Mouse (Mus musculus): ENCODE measurements around the gene Gm11034. TPM values are rescaled to one million over a fixed set of nuclear protein-coding genes. Genes with fewer than 3 reads are reported as not detected.

Gene Gm11034
- polyA plus RNA-seq, 1 experiment from 2014 or later: not detected

DNA sequence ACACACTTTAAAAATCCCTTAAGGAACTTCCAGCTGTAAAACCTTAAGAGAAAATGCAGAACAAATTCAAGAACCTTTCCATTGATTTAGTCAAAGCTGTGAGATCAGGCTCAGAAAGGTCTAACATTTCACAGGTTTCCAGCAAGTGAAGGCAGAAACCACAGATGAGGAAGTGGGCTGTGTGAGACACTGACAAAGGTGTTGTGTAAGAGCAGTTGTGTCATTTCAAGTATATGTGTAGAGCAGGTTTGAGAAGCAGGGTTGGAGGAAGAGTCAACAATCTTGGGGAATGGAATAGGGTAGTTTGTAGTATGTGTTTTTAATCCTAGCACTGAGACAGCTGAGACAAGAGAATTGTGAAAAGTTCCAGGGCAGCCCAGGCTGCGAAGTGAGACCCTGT lies 2.4 kb upstream of the Gm11034 start:
- ATAC-seq: no peak
- Histone ChIP-seq H3K4me1 (replicated peaks; ENCODE audit: control insufficient read depth, insufficient read depth, low read length) (peaks cover 8% of the 10 kb centered on the region), H3K4me3 (replicated peaks; ENCODE audit: low read length) (no peak overlapping the region), H3K9me3 (ENCODE audit: control insufficient read depth, low read length) (no peaks in the 10 kb centered on the region), H3K27ac (ENCODE audit: low read length) (no peak overlapping the region), H3K9ac (replicated peaks; ENCODE audit: low read depth, low read length) (no peak overlapping the region), H3K27me3 (replicated peaks; ENCODE audit: control insufficient read depth, insufficient read depth, low read length) (no peaks in the 10 kb centered on the region), H3K4me2 (ENCODE audit: low read length) (no peak overlapping the region), H3K36me3 (ENCODE audit: control insufficient read depth, insufficient read depth) (no peaks in the 10 kb centered on the region)
- WGBS: 38% methylated on average over 1 of the region's 1 CpGs

DNA sequence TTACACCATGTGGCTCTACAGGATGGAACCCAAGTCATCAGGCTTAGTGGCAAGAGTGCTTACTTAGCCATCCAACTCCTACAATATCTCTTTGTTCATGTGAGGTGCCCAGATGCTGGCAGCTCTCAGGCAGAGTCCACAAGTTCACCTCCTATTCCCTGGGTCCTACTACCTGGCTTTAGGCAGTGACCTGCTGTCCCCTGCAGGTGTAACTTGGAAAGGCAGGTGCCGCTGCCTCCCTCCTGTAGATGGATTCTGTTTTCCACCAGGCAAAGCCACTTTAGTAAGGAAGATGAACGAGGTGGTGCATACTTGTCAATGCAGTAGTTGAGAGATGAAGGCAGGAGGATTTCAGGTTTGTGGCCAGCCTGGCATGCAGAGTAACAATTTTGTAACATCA lies 1.6 kb upstream of the Gm11034 start:
- Histone ChIP-seq H3K4me2 (ENCODE audit: low read length) (no peak overlapping the region), H3K27ac (ENCODE audit: low read length) (no peak overlapping the region), H3K9me3 (ENCODE audit: control insufficient read depth, low read length) (no peaks in the 10 kb centered on the region), H3K4me3 (replicated peaks; ENCODE audit: low read length) (no peak overlapping the region), H3K4me1 (replicated peaks; ENCODE audit: control insufficient read depth, insufficient read depth, low read length) (no peaks in the 10 kb centered on the region), H3K36me3 (ENCODE audit: control insufficient read depth, insufficient read depth) (no peaks in the 10 kb centered on the region), H3K27me3 (replicated peaks; ENCODE audit: control insufficient read depth, insufficient read depth, low read length) (no peaks in the 10 kb centered on the region), H3K9ac (replicated peaks; ENCODE audit: low read depth, low read length) (no peak overlapping the region)
- WGBS: 43% methylated on average over 2 of the region's 2 CpGs
- ATAC-seq: no peak

DNA sequence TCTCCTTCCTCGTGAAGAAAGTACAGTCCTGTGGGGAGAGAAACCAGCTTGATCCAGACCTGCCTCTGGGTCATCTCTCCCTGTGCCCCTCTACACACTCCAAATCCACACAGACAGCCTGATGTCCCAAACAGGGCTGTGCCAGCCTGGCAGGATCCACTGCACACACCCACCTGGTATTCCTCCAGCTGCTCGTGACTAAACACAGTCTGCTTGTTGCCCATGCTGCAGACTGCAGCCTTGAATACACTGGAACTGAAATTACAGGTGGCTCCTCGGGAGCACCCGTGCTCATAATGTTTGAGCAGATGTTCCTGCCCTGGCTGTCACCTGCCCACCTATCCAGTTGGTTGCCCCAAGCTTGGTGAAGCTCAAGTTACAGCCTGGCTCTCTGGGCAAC lies 685 bp downstream of the Gm11034 start, which contains the start of gene Cib3:
Cib3 (minus strand) TSS at position 87 of the 400 bp plus-strand sequence.
- H3K27ac ChIP-seq (ENCODE audit: low read length): no peak within 1 kb of the TSS
- 57% methylated on average over 4 of the region's 4 CpGs for WGBS
- H3K9ac ChIP-seq (replicated peaks; ENCODE audit: low read depth, low read length): no peak within 1 kb of the TSS
- no peaks in the 10 kb centered on the region for H3K27me3 ChIP-seq (replicated peaks; ENCODE audit: control insufficient read depth, insufficient read depth, low read length)
- no peak for ATAC-seq
- H3K9me3 ChIP-seq (ENCODE audit: control insufficient read depth, low read length): no peaks in the 10 kb centered on the region
- H3K4me3 ChIP-seq (replicated peaks; ENCODE audit: low read length): no peak within 1 kb of the TSS
- no peaks in the 10 kb centered on the region for H3K4me1 ChIP-seq (replicated peaks; ENCODE audit: control insufficient read depth, insufficient read depth, low read length)
- no peak within 1 kb of the TSS for H3K4me2 ChIP-seq (ENCODE audit: low read length)
- no peaks in the 10 kb centered on the region for H3K36me3 ChIP-seq (ENCODE audit: control insufficient read depth, insufficient read depth)

DNA sequence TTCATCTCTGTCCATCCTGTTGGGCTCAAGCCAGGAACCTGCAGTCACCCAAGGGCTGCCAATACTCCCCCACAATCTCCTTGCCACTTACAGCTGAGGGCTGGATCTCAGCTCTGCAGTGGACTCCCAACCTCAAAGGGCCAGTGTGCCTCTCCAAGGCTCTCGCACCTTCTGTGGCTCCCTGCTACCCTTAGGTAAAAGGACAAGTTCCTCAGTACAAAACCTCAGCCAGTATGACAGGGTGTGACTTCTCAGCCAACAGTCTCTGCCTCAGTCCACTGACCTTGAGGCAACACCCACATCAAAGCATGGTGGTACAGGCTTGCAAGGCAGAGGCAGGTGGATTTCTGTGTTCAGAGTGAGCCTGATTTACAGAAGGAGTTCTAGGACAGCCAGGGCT lies 1.6 kb downstream of the Gm11034 start:
- H3K4me1 ChIP-seq (replicated peaks; ENCODE audit: control insufficient read depth, insufficient read depth, low read length): no peaks in the 10 kb centered on the region

DNA sequence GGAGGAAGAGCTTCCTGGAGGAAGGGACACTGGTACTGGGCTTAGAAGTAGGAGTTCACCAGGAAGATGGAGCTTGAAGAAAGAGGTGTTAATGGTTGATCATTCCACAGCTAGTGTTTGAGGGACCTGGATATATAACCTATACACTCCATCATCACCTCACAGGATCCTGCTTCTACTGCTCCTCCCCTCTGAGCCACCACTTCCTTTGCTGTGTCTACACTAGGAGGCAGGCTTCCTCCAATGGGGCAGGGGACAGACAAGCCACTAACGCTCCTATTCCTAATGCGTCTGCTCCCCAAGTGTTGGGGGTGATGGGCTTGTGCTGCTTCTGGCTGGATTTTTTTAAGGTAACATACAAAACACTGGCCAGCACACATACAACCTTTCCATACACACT lies 2.7 kb downstream of the Gm11034 start:
- H3K4me1 ChIP-seq (replicated peaks; ENCODE audit: control insufficient read depth, insufficient read depth, low read length): no peaks in the 10 kb centered on the region
- H3K4me2 ChIP-seq (ENCODE audit: low read length): no peak overlapping the region
- no peak overlapping the region for H3K9ac ChIP-seq (replicated peaks; ENCODE audit: low read depth, low read length)
- no peak overlapping the region for H3K27ac ChIP-seq (ENCODE audit: low read length)
- ATAC-seq: no peak
- no peaks in the 10 kb centered on the region for H3K27me3 ChIP-seq (replicated peaks; ENCODE audit: control insufficient read depth, insufficient read depth, low read length)
- H3K9me3 ChIP-seq (ENCODE audit: control insufficient read depth, low read length): no peaks in the 10 kb centered on the region
- WGBS: 54% methylated on average over 2 of the region's 2 CpGs
- H3K4me3 ChIP-seq (replicated peaks; ENCODE audit: low read length): no peak overlapping the region
- no peaks in the 10 kb centered on the region for H3K36me3 ChIP-seq (ENCODE audit: control insufficient read depth, insufficient read depth)

More for the DNA sequence above, 1.6 kb downstream of the Gm11034 start:
- Histone ChIP-seq H3K4me2 (ENCODE audit: low read length) (no peak overlapping the region), H3K27ac (ENCODE audit: low read length) (no peak overlapping the region), H3K9ac (replicated peaks; ENCODE audit: low read depth, low read length) (no peak overlapping the region), H3K9me3 (ENCODE audit: control insufficient read depth, low read length) (no peaks in the 10 kb centered on the region), H3K27me3 (replicated peaks; ENCODE audit: control insufficient read depth, insufficient read depth, low read length) (no peaks in the 10 kb centered on the region), H3K4me3 (replicated peaks; ENCODE audit: low read length) (no peak overlapping the region), H3K36me3 (ENCODE audit: control insufficient read depth, insufficient read depth) (no peaks in the 10 kb centered on the region)
- ATAC-seq: no peak
- WGBS: 87% methylated on average over 1 of the region's 1 CpGs

DNA sequence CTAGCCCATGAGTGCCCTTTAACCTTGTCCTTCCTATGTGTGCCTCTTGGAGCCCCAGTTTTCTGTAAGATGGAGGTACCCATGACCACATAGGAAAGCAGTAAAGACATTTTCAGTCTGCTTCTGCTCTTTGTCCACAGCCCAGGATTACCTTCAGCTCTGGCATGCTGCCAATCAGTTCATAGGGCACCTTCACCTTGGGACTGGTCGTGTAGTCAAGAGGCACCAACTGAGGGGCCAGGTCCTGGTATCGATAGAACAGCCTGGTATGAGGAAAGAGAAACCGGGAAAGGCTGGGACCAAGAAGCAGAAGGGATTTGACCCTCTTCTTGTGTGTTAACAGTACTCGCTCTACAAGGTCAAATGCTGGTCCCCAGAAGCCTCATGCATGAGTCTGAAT lies 3.2 kb downstream of the Gm11034 start:
- H3K4me3 ChIP-seq (replicated peaks; ENCODE audit: low read length): no peak overlapping the region
- no peaks in the 10 kb centered on the region for H3K27me3 ChIP-seq (replicated peaks; ENCODE audit: control insufficient read depth, insufficient read depth, low read length)
- no peaks in the 10 kb centered on the region for H3K36me3 ChIP-seq (ENCODE audit: control insufficient read depth, insufficient read depth)
- H3K4me2 ChIP-seq (ENCODE audit: low read length): no peak overlapping the region
- no peak overlapping the region for H3K27ac ChIP-seq (ENCODE audit: low read length)
- no peak for ATAC-seq
- H3K4me1 ChIP-seq (replicated peaks; ENCODE audit: control insufficient read depth, insufficient read depth, low read length): no peaks in the 10 kb centered on the region
- WGBS: 80% methylated on average over 4 of the region's 4 CpGs
- no peaks in the 10 kb centered on the region for H3K9me3 ChIP-seq (ENCODE audit: control insufficient read depth, low read length)
- H3K9ac ChIP-seq (replicated peaks; ENCODE audit: low read depth, low read length): no peak overlapping the region

DNA sequence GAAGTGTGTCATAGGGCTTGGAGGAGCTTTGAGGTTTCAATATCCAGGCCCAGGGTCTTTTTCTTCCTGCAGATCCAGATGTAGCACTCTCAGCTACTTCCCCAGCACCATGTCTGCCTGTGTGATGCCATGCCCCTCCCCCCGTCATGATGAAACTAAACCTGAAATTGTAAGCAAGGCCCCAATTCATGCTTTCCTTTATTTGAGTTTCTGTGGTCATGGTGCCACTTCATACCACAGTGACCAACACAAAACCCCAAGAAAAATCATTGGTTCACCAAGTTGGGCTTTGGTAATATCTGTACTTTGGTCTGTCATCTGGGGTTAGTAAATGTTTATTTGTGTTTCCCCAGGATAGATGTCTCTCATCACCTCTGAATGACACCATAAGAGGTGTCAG lies 4.9 kb downstream of the Gm11034 start:
- peaks cover 3% of the 10 kb centered on the region for H3K9me3 ChIP-seq (ENCODE audit: control insufficient read depth, low read length)
- H3K4me1 ChIP-seq (replicated peaks; ENCODE audit: control insufficient read depth, insufficient read depth, low read length): no peaks in the 10 kb centered on the region
- no peak for ATAC-seq
- no peaks in the 10 kb centered on the region for H3K36me3 ChIP-seq (ENCODE audit: control insufficient read depth, insufficient read depth)
- H3K4me2 ChIP-seq (ENCODE audit: low read length): no peak overlapping the region
- H3K9ac ChIP-seq (replicated peaks; ENCODE audit: low read depth, low read length): no peak overlapping the region
- H3K27me3 ChIP-seq (replicated peaks; ENCODE audit: control insufficient read depth, insufficient read depth, low read length): no peaks in the 10 kb centered on the region
- no peak overlapping the region for H3K27ac ChIP-seq (ENCODE audit: low read length)
- WGBS: 76% methylated on average over 1 of the region's 1 CpGs
- H3K4me3 ChIP-seq (replicated peaks; ENCODE audit: low read length): no peak overlapping the region

DNA sequence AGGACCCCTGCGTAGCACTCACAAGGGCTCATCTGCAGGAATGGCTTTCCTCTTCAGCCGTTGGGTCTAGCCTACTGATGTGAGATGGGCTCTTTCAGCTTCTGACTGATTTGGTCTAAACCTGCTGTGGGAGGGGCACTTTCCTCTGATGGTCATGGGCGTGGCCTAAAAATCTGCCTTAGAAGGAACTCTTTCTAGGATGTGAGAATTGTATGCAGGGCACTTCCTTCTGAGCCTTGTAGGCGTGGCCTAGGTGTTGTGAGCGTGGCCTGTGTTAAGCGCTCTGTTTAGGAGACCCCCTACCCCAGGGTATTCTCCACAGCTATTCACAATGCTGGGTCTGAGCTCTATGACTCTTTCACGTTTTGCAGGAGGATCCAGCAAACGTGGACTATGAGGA lies 15.4 kb downstream of the Gm11034 start:
- H3K4me2 ChIP-seq (ENCODE audit: low read length): no peak overlapping the region
- no peak overlapping the region for H3K9ac ChIP-seq (replicated peaks; ENCODE audit: low read depth, low read length)
- H3K36me3 ChIP-seq (ENCODE audit: control insufficient read depth, insufficient read depth): no peaks in the 10 kb centered on the region
- no peak overlapping the region for H3K27ac ChIP-seq (ENCODE audit: low read length)
- peaks cover 8% of the 10 kb centered on the region for H3K9me3 ChIP-seq (ENCODE audit: control insufficient read depth, low read length)
- ATAC-seq: no peak
- no peaks in the 10 kb centered on the region for H3K4me1 ChIP-seq (replicated peaks; ENCODE audit: control insufficient read depth, insufficient read depth, low read length)
- WGBS: 68% methylated on average over 8 of the region's 8 CpGs
- H3K4me3 ChIP-seq (replicated peaks; ENCODE audit: low read length): no peak overlapping the region
- H3K27me3 ChIP-seq (replicated peaks; ENCODE audit: control insufficient read depth, insufficient read depth, low read length): no peaks in the 10 kb centered on the region

DNA sequence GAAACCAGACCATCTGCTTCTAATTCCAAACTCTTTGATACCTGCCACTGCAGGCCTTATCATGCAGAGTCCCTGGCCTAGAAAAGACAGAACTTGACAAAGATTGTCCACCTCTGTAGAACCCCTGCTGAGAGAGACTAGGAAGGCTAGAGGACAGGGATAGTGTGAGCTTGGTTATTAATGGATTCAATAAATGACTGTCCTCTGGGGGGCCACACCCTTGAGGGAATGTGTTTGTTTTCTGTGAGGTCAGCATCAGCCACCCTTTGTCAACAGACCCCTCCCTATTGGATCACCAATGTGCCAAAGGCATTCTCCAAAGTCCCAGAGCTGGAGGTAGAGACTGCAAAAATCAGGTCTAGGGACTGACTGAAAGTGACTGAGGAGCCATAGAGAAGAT lies 21.4 kb downstream of the Gm11034 start:
- H3K27me3 ChIP-seq (replicated peaks; ENCODE audit: control insufficient read depth, insufficient read depth, low read length): no peaks in the 10 kb centered on the region
- H3K9ac ChIP-seq (replicated peaks; ENCODE audit: low read depth, low read length): no peak overlapping the region
- H3K36me3 ChIP-seq (ENCODE audit: control insufficient read depth, insufficient read depth): no peaks in the 10 kb centered on the region
- H3K9me3 ChIP-seq (ENCODE audit: control insufficient read depth, low read length): no peaks in the 10 kb centered on the region
- H3K4me3 ChIP-seq (replicated peaks; ENCODE audit: low read length): no peak overlapping the region
- no peak overlapping the region for H3K27ac ChIP-seq (ENCODE audit: low read length)
- H3K4me2 ChIP-seq (ENCODE audit: low read length): no peak overlapping the region
- ATAC-seq: no peak
- no peaks in the 10 kb centered on the region for H3K4me1 ChIP-seq (replicated peaks; ENCODE audit: control insufficient read depth, insufficient read depth, low read length)

DNA sequence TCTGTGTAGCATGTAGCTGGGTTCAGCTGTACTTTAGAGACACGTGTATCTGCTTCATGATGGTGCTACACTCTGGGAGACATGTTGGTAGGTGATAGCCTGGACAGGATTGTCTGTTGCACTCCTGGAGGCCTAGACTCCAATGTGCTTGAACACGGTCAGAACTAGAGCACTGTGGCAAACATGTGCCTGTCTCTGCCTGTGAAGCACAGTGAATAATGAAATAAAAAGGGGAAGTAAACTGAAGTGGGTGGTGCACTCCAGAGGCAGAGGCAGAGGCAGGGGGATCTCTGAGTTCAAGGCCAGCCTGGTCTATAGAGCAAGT lies 23.3 kb downstream of the Gm11034 start:
- Histone ChIP-seq H3K27me3 (replicated peaks; ENCODE audit: control insufficient read depth, insufficient read depth, low read length) (no peaks in the 10 kb centered on the region), H3K27ac (ENCODE audit: low read length) (no peak overlapping the region), H3K36me3 (ENCODE audit: control insufficient read depth, insufficient read depth) (no peaks in the 10 kb centered on the region), H3K9ac (replicated peaks; ENCODE audit: low read depth, low read length) (no peak overlapping the region), H3K4me3 (replicated peaks; ENCODE audit: low read length) (no peak overlapping the region), H3K4me1 (replicated peaks; ENCODE audit: control insufficient read depth, insufficient read depth, low read length) (no peaks in the 10 kb centered on the region), H3K4me2 (ENCODE audit: low read length) (no peak overlapping the region), H3K9me3 (ENCODE audit: control insufficient read depth, low read length) (no peaks in the 10 kb centered on the region)
- no peak for ATAC-seq
- 86% methylated on average over 2 of the region's 2 CpGs for WGBS

All from forebrain, embryonic 16.5 days (tissue).